Mouse (Mus musculus) megakaryocyte, embryonic 14.5 days (primary cell): ENCODE measurements at regions not wholly inside any gene's neighbourhood (a gene's known extent, or its start where the extent isn't known, plus 50 kb on each side); places are given as distances from the start of the nearest gene placed in this dataset.

Experiments used
- H3K27me3 ChIP-seq: replicated peaks from 2 replicates; pipeline ENCODE3; 2012; ENCODE audit warnings: inconsistent platforms
- H3K36me3 ChIP-seq: replicated peaks from 2 replicates; pipeline ENCODE3; 2012; ENCODE audit warnings: low read length, inconsistent platforms, mixed read lengths
- H3K4me1 ChIP-seq: 2 replicates; pipeline ENCODE4 v1.6.1; 2012; ENCODE audit warnings: inconsistent platforms
- H3K4me3 ChIP-seq: replicated peaks from 2 replicates; pipeline ENCODE3; 2012; ENCODE audit warnings: moderate library complexity, mild to moderate bottlenecking, inconsistent platforms
- H3K9me3 ChIP-seq: 2 replicates; pipeline ENCODE4 v1.6.1; 2012; ENCODE audit warnings: inconsistent platforms
- FLI1 ChIP-seq: IDR thresholded peaks from 2 replicates; pipeline ENCODE4 v1.6.1; 2012; ENCODE audit warnings: low read length, inconsistent platforms, mixed read lengths
- GATA1 ChIP-seq: IDR thresholded peaks from 3 replicates; pipeline ENCODE4 v1.6.1; 2012; ENCODE audit warnings: mixed read lengths, low read length, inconsistent platforms, borderline replicate concordance

GRCm38 (mm10) chr11:71434886-71435285 lies 204.4 kb upstream of the Nlrp1b start:
- no peaks in the 10 kb centered on the region for H3K36me3 ChIP-seq
- no peaks in the 10 kb centered on the region for H3K27me3 ChIP-seq
- H3K9me3 ChIP-seq: peaks cover 27% of the 10 kb centered on the region
- H3K4me1 ChIP-seq: no peaks in the 10 kb centered on the region
- no peak for TF ChIP-seq FLI1
- no peak for TF ChIP-seq GATA1
- no peak overlapping the region for H3K4me3 ChIP-seq

- H3K4me3 ChIP-seq: no peak overlapping the region
- H3K4me1 ChIP-seq: no peaks in the 10 kb centered on the region
- no peaks in the 10 kb centered on the region for H3K27me3 ChIP-seq
- H3K36me3 ChIP-seq: no peaks in the 10 kb centered on the region
- peaks cover 24% of the 10 kb centered on the region for H3K9me3 ChIP-seq
- TF ChIP-seq GATA1 (no peak), FLI1 (no peak)
Measured at GRCm38 (mm10) chr11:71435745-71436144, 205.2 kb upstream of the Nlrp1b start.

- no peaks in the 10 kb centered on the region for H3K4me1 ChIP-seq
- H3K27me3 ChIP-seq: no peaks in the 10 kb centered on the region
- no peak overlapping the region for H3K4me3 ChIP-seq
- H3K36me3 ChIP-seq: no peaks in the 10 kb centered on the region
- peaks cover 19% of the 10 kb centered on the region for H3K9me3 ChIP-seq
- TF ChIP-seq GATA1 (no peak), FLI1 (no peak)
Measured at GRCm38 (mm10) chr11:71436335-71436734, 205.8 kb upstream of the Nlrp1b start.

- H3K36me3 ChIP-seq: no peaks in the 10 kb centered on the region
- no peaks in the 10 kb centered on the region for H3K27me3 ChIP-seq
- H3K4me1 ChIP-seq: no peaks in the 10 kb centered on the region
- peaks cover 18% of the 10 kb centered on the region for H3K9me3 ChIP-seq
- TF ChIP-seq GATA1 (no peak), FLI1 (no peak)
- no peak overlapping the region for H3K4me3 ChIP-seq
Measured at GRCm38 (mm10) chr11:71436801-71437200, 206.3 kb upstream of the Nlrp1b start.

GRCm38 (mm10) chr11:71439871-71440270 lies 209.3 kb upstream of the Nlrp1b start:
- TF ChIP-seq GATA1 (no peak), FLI1 (no peak)
- H3K4me1 ChIP-seq: no peaks in the 10 kb centered on the region
- no peaks in the 10 kb centered on the region for H3K27me3 ChIP-seq

GRCm38 (mm10) chr11:71440392-71440791 lies 209.9 kb upstream of the Nlrp1b start:
- H3K27me3 ChIP-seq: no peaks in the 10 kb centered on the region
- no peaks in the 10 kb centered on the region for H3K36me3 ChIP-seq
- H3K4me1 ChIP-seq: no peaks in the 10 kb centered on the region
- H3K9me3 ChIP-seq: peaks cover 18% of the 10 kb centered on the region
- TF ChIP-seq GATA1: no peak
- no peak for TF ChIP-seq FLI1
- no peak overlapping the region for H3K4me3 ChIP-seq

More at GRCm38 (mm10) chr11:71439871-71440270, 209.3 kb upstream of the Nlrp1b start:
- H3K36me3 ChIP-seq: no peaks in the 10 kb centered on the region
- peaks cover 18% of the 10 kb centered on the region for H3K9me3 ChIP-seq
- H3K4me3 ChIP-seq: no peak overlapping the region

GRCm38 (mm10) chr11:71444056-71444455 lies 213.5 kb upstream of the Nlrp1b start:
- H3K4me1 ChIP-seq: no peaks in the 10 kb centered on the region

GRCm38 (mm10) chr11:71446641-71447040 lies 216.1 kb upstream of the Nlrp1b start:
- Histone ChIP-seq H3K36me3 (no peaks in the 10 kb centered on the region), H3K27me3 (no peaks in the 10 kb centered on the region), H3K4me1 (no peaks in the 10 kb centered on the region), H3K9me3 (no peaks in the 10 kb centered on the region), H3K4me3 (no peak overlapping the region)
- TF ChIP-seq FLI1 (no peak), GATA1 (no peak)

More at GRCm38 (mm10) chr11:71444056-71444455, 213.5 kb upstream of the Nlrp1b start:
- no peak overlapping the region for H3K4me3 ChIP-seq
- TF ChIP-seq FLI1 (no peak), GATA1 (no peak)
- H3K9me3 ChIP-seq: peaks cover 13% of the 10 kb centered on the region
- H3K36me3 ChIP-seq: no peaks in the 10 kb centered on the region
- H3K27me3 ChIP-seq: no peaks in the 10 kb centered on the region

GRCm38 (mm10) chr11:71447841-71448745 lies 217.6 kb upstream of the Nlrp1b start:
- Histone ChIP-seq H3K9me3 (no peaks in the 10 kb centered on the region), H3K36me3 (no peaks in the 10 kb centered on the region), H3K4me1 (no peaks in the 10 kb centered on the region), H3K4me3 (no peak overlapping the region), H3K27me3 (no peaks in the 10 kb centered on the region)
- TF ChIP-seq FLI1: no peak
- no peak for TF ChIP-seq GATA1

- Histone ChIP-seq H3K4me3 (no peak overlapping the region), H3K36me3 (no peaks in the 10 kb centered on the region), H3K27me3 (no peaks in the 10 kb centered on the region), H3K4me1 (no peaks in the 10 kb centered on the region), H3K9me3 (no peaks in the 10 kb centered on the region)
- TF ChIP-seq GATA1 (no peak), FLI1 (no peak)
Measured at GRCm38 (mm10) chr11:71480094-71480493, 249.6 kb upstream of the Nlrp1b start.
